Mouse (Mus musculus): ENCODE results near the gene Fgfr2.

DNA sequence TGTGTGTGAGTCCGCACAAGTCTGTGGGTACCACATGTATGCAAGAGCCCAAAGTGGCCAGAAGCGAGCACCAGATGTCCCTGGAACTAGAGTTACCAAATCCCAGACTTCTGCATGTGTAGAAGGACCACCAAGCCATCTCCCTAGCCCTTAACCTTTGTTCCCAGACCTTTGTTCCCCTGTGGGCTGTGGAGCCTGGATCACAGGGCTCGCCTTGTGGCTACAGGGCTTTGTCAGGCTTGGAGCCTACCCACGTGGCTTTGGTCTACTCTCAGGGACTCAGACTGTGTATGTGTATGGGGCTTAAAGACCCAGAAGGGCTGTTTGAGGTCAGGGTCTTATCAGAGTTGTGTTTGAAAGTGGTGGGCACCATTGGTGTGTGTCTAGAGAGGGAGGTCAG, 2434.5 kb downstream of the Fgfr2 start:
- TF ChIP-seq ZNF384 (IDR thresholded peaks at IDR 0.05; ENCODE audit: low read depth, low read length) (no peak), ZC3H11A (IDR thresholded peaks at IDR 0.05; ENCODE audit: borderline replicate concordance, low read depth, low read length) (no peak), HCFC1 (IDR thresholded peaks at IDR 0.05; ENCODE audit: borderline replicate concordance, insufficient read depth, low read length) (no peak), CHD2 (IDR thresholded peaks at IDR 0.05; ENCODE audit: low read depth, low read length) (no peak)
